Mouse (Mus musculus): ENCODE data around the gene D830030K20Rik.
"Not testable (repeated sequence)": the region's sequence is repeated elsewhere in the genome, so short reads cannot be mapped to it uniquely, and the experiment has no call there.

The D830030K20Rik gene

DNA sequence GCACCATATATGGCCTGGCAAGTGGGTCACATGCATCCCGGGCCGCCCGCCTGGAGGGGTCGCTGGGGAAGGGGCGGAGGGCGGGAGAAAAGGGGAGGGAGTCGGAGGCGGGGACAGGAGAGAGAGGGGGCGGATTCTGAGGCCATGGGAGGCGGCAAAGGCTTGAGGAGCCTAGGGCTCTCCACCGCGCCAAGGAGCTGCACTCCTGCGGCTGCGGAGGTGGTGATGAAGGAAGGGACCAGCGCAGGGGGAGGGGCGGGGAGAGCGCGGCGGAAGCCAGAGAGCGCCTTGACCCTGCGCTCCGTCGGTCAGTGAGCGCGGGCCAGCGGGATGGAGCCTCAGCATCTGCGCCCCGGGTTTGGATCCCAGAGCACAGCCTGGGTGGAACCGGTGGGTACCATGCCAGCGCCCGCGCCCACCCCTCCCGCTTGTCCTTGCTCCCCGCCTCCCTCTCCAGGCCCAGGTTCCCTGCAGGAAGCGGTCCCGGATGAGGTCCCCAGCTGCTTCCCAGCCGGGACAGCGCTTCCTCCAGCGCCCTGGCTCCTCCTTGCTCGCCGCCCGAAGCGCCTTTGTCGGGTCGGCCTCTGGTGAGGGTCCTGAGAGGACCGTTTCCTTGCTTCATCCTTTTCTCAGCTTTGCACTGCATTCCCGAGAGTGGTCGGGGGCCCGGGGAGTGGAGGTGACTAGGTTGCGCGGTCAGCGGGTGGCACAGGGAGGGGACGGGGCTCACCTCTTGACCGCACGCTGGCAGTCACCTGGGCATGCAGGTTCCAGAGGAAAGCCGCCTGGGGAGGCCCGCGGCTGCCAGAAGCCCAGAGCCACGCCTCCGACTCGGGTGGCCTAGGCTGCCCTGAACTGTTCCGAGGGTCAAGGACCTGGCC lies at the start of gene D830030K20Rik:
Gene D830030K20Rik (plus strand): TSS at position 217 of the 881 bp plus-strand sequence.
- peak in 1 of 2 experiments; percentile 0 for DNase-seq

DNA sequence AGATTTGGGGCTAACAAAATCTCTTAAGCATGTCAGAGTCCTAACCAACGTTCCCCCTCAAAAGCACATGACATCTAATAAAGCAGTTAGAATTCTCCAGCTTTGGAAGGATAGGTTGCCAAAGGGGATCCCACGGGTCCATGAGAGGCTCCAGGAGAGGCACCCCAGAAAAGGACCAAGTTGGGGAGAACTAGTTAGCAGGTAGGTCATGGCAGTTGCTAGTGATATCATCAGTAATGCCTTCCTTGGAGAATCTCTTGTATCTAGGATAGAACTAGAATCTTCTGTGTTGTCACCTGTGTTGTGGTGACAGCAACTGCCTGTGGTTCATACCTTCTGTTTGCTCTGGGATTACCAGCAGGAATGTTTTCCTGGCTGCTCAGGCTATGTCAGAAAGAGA lies 20.3 kb upstream of the D830030K20Rik start, which contains the start of gene Gm5795:
Gene Gm5795 (plus strand): TSS at position 301 of the 400 bp plus-strand sequence.
- not testable (repeated sequence) for DNase-seq

DNA sequence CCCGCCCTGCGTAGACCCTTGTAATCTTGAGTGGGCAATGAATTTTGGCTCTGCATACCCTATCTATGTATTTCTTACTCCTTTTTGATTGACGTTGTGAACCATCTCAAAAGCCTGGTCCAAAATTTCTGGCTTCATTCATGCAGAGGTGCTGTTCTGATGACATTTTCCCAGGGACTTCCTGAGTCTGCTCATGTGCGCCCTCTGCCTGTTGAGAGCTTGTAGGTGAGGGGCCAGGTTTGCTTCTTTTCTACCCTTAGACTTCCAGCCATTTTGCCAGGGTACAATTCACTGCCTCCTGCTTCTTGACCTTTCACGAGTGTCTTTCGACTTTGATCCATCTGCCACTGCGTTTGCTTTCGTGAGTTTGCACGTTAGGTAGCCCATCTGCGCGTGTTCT lies 1.1 kb downstream of the D830030K20Rik start:
- peak in 1 of 2 experiments; percentile 29 for DNase-seq

DNA sequence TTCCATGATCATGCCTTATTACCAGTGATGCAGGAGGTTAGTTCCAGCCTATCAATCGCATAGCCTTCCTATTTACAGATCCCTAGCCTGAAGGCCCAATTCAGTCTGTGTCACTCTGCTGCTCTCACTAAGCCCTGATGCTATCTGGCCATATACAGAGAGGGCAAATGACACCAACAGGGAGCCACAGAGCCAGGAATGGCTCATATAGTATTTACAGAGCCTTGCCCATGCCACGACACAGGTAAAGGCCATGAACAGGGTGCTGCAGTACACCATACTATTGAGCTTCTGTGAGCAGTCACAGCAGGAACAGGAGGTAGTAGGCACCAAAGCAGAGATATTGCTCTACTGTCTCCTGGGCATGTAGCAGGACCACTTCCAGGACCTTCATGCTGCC lies 54.2 kb downstream of the D830030K20Rik start:
- not testable (repeated sequence) for DNase-seq
